Mouse (Mus musculus): ENCODE measurements around the gene Rnf167. TPM values are rescaled to one million over a fixed set of nuclear protein-coding genes. Genes with fewer than 3 reads are reported as not detected.

Gene Rnf167
- total and polyA plus RNA-seq, 2 experiments from 2014 or later, result 76.4 to 109 TPM

DNA sequence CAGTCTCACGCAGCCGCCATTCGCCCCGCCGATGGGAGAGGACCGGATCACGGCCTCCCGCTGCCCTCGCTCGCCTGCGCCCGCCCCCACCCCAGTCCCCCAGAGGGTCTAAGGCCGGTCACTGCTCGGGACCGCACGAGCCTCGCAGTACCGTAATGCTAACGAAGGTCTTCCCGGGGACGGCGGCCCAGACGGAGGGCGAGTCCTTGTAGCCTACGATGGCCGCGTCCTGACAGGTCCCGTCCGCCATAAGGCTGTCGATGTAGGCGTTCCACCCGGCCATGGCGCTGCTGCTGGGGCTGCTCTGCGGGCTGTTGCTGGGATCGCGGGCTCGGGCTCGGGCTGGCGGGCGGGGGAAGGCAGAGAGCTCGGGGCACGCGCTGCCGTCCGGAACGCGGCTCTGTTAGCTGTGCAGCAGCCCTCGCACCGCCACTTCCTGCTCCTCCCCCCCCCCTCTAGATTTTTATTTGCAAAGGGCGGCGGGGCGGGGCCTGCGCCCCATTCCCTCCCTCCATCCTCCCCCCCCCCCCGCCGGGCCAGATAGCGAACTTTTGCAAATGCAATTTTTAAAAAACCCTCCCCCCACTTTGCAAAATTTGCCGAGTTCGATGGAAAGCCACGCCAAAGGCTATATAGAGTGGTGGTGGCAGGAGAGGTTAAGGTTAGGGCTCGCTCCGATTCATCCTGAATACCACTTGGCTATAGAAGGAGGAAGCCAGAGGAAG, 7.3 kb downstream of the Rnf167 start, which contains the start of gene Pfn1:
Pfn1 (minus strand) TSS at position 447 of the 725 bp plus-strand sequence.
- Histone ChIP-seq H3K27ac (ENCODE audit: low read depth, low read length) (peak within 1 kb of the TSS; percentile 97), H3K4me1 (ENCODE audit: insufficient read depth) (no peaks in the 10 kb centered on the region), H3K9ac (peak within 1 kb of the TSS; percentile 97), H3K9me3 (ENCODE audit: low read length) (no peaks in the 10 kb centered on the region), H3K4me2 (ENCODE audit: low read depth) (peak within 1 kb of the TSS; percentile 87), H3K36me3 (ENCODE audit: insufficient read depth) (peaks cover 24% of the 10 kb centered on the region), H3K27me3 (ENCODE audit: insufficient read depth, low read length) (no peaks in the 10 kb centered on the region), H3K4me3 (ENCODE audit: low read depth, low read length) (peak within 1 kb of the TSS; percentile 98)
- ATAC-seq (peak; percentile 79), DNase-seq (peak; percentile 82)
- no peak for TF ChIP-seq CTCF (IDR thresholded peaks at IDR 0.05; ENCODE audit: low read depth)
- 2% methylated on average over 56 of the region's 61 CpGs for WGBS

DNA sequence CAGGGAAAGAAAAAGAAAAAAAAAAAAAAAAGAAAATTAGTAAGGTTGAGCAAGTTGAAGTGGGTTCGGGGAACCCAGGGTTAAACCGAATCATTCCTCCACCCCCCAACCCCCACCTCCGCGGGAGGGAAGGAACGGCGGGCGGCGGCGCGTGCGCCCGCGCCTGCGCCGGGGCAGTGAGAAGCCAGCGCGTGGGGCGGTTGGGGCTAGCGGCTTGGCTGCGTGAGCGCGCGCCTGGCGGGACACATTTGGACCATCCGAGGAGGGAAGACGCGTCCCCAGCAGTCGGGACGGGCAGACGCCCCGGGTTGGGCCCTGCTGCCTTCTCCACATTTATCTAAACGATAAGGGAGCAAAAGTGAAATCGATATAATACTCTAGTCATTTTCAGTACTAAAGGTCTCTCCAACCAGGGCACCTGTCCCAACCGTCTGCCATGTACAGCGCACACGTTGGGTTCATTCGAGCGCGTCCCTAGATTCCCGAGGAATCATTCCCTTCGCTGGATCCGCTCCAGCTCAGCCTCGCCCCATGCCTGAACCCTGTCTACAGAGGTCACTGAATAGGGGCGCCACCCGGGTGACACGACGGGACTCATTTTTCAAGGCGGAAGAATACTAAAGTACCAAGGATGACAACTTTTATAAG, 8.0 kb downstream of the Rnf167 start:
- H3K9ac ChIP-seq, result peak overlapping the region; percentile 97
- H3K4me3 ChIP-seq (ENCODE audit: low read depth, low read length), result peak overlapping the region; percentile 98
- peak overlapping the region; percentile 97 for H3K27ac ChIP-seq (ENCODE audit: low read depth, low read length)
- peak overlapping the region; percentile 87 for H3K4me2 ChIP-seq (ENCODE audit: low read depth)
- DNase-seq (peak; percentile 88), ATAC-seq (peak; percentile 69)
- TF ChIP-seq CTCF (IDR thresholded peaks at IDR 0.05; ENCODE audit: low read depth), result no peak
- H3K4me1 ChIP-seq (ENCODE audit: insufficient read depth), result no peaks in the 10 kb centered on the region
- under 1% methylated on average over 46 of the region's 48 CpGs for WGBS
- H3K27me3 ChIP-seq (ENCODE audit: insufficient read depth, low read length), result no peaks in the 10 kb centered on the region
- H3K9me3 ChIP-seq (ENCODE audit: low read length), result no peaks in the 10 kb centered on the region
- H3K36me3 ChIP-seq (ENCODE audit: insufficient read depth), result peaks cover 17% of the 10 kb centered on the region

GRCm38 (mm10) chr11:70655571-70656455, 8.8 kb downstream of the Rnf167 start:
- ATAC-seq, result no peak
- WGBS, result 2% methylated on average over 61 of the region's 61 CpGs
- no peaks in the 10 kb centered on the region for H3K4me1 ChIP-seq (ENCODE audit: insufficient read depth)

DNA sequence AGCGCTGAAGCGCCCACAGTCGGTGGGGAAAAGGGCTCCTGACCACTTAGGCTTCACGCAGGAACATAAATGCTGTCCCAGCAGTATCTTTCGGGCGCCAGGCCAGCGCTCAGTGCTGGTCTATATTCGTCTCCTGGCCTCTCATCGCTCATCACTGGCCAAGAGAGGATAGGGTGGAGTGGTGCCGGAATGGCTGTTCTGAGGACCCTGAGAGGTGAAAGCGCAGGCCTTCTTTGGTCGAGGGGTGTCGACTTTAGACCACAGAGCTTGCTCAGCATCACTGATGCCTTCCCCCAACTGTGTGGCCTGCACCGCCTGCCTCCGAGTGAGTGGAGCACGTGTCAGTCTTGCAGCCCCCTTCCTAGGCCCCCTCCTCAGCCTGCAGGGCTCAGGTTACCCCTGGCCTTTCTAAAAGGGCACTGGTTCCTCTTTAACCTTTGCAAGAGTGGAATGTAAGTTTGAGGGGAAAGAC, 9.5 kb downstream of the Rnf167 start:
- 0 out of 2 replicates have a peak overlapping the region, but pooled peaks have one; percentile 32 for H3K9ac ChIP-seq
- H3K27ac ChIP-seq (ENCODE audit: low read depth, low read length), result no peak overlapping the region
- TF ChIP-seq CTCF (IDR thresholded peaks at IDR 0.05; ENCODE audit: low read depth), result no peak
- H3K4me2 ChIP-seq (ENCODE audit: low read depth), result peak overlapping the region; percentile 87
- no peaks in the 10 kb centered on the region for H3K27me3 ChIP-seq (ENCODE audit: insufficient read depth, low read length)
- ATAC-seq (no peak), DNase-seq (no peak)
- peaks cover 4% of the 10 kb centered on the region; the same call in 1 of the 2 replicates for H3K36me3 ChIP-seq (ENCODE audit: insufficient read depth)
- 15% methylated on average over 16 of the region's 16 CpGs for WGBS
- H3K9me3 ChIP-seq (ENCODE audit: low read length), result no peaks in the 10 kb centered on the region
- H3K4me1 ChIP-seq (ENCODE audit: insufficient read depth), result no peaks in the 10 kb centered on the region
- H3K4me3 ChIP-seq (ENCODE audit: low read depth, low read length), result peak overlapping the region; percentile 98

More at GRCm38 (mm10) chr11:70655571-70656455, 8.8 kb downstream of the Rnf167 start:
- peak overlapping the region; percentile 87 for H3K4me2 ChIP-seq (ENCODE audit: low read depth)
- DNase-seq, result no peak
- H3K4me3 ChIP-seq (ENCODE audit: low read depth, low read length), result peak overlapping the region; percentile 98
- no peak for TF ChIP-seq CTCF (IDR thresholded peaks at IDR 0.05; ENCODE audit: low read depth)
- no peaks in the 10 kb centered on the region for H3K9me3 ChIP-seq (ENCODE audit: low read length)
- no peaks in the 10 kb centered on the region for H3K27me3 ChIP-seq (ENCODE audit: insufficient read depth, low read length)
- peak overlapping the region; percentile 97 for H3K9ac ChIP-seq
- H3K27ac ChIP-seq (ENCODE audit: low read depth, low read length), result 0 out of 2 replicates have a peak overlapping the region, but pooled peaks have one; percentile 97
- peaks cover 11% of the 10 kb centered on the region for H3K36me3 ChIP-seq (ENCODE audit: insufficient read depth)

DNA sequence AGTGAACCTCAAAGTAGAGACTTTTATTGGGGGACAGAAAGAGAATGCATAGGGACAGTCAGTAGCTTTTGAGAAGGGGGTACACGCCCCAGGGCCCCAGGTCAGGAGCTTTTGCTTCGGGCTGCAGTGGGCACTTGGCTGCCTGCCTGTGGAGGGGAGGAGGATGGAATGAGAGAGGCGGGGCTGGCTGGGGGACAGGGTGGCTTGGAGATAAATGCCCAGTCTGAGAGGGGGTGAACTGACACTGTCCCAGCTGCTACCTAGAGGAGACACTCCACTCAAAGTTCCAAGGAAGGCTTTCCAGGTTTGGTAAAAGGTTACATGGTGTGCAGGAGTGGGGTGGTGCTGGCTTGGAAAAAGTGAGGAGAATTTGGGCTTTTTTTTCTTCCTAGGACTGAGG, 9.9 kb downstream of the Rnf167 start, which contains the start of gene Eno3:
Eno3 (plus strand) TSS at position 239 of the 400 bp plus-strand sequence.
- H3K4me3 ChIP-seq (ENCODE audit: low read depth, low read length), result peak within 1 kb of the TSS; percentile 98
- TF ChIP-seq CTCF (IDR thresholded peaks at IDR 0.05; ENCODE audit: low read depth), result no peak
- no peak within 1 kb of the TSS for H3K27ac ChIP-seq (ENCODE audit: low read depth, low read length)
- H3K9me3 ChIP-seq (ENCODE audit: low read length), result no peaks in the 10 kb centered on the region
- no peaks in the 10 kb centered on the region for H3K4me1 ChIP-seq (ENCODE audit: insufficient read depth)
- no peak for ATAC-seq
- 13% methylated on average over 3 of the region's 3 CpGs for WGBS
- no peaks in the 10 kb centered on the region for H3K27me3 ChIP-seq (ENCODE audit: insufficient read depth, low read length)
- H3K4me2 ChIP-seq (ENCODE audit: low read depth), result peak within 1 kb of the TSS; percentile 87
- H3K36me3 ChIP-seq (ENCODE audit: insufficient read depth), result peaks cover 2% of the 10 kb centered on the region; the same call in 1 of the 2 replicates
- DNase-seq, result no peak
- peak within 1 kb of the TSS; percentile 32 for H3K9ac ChIP-seq

- peaks cover 6% of the 10 kb centered on the region for H3K36me3 ChIP-seq (ENCODE audit: insufficient read depth)
- no peak for ATAC-seq
- no peak for DNase-seq
- no peak overlapping the region for H3K9ac ChIP-seq
- TF ChIP-seq CTCF (IDR thresholded peaks at IDR 0.05; ENCODE audit: low read depth), result no peak
- H3K9me3 ChIP-seq (ENCODE audit: low read length), result no peaks in the 10 kb centered on the region
- no peak overlapping the region for H3K4me3 ChIP-seq (ENCODE audit: low read depth, low read length)
- no peak overlapping the region for H3K4me2 ChIP-seq (ENCODE audit: low read depth)
- H3K4me1 ChIP-seq (ENCODE audit: insufficient read depth), result no peaks in the 10 kb centered on the region
- whole genome bisulfite sequencing, result 67% methylated on average over 6 of the region's 6 CpGs
- no peak overlapping the region for H3K27ac ChIP-seq (ENCODE audit: low read depth, low read length)
- no peaks in the 10 kb centered on the region for H3K27me3 ChIP-seq (ENCODE audit: insufficient read depth, low read length)
Observed at GRCm38 (mm10) chr11:70657573-70657972, 10.5 kb downstream of the Rnf167 start.

Data from forebrain, postnatal 0 days (tissue).